Mouse (Mus musculus) kidney, adult 2 months (tissue): ENCODE measurements around the gene Prkch. TPM values are rescaled to one million over a fixed set of nuclear protein-coding genes. Genes with fewer than 3 reads are reported as not detected.

ENCODE experiments used
- DNase-seq: peaks from one replicate; pipeline ENCODE4 v3.0.0; 2021
- H3K27ac ChIP-seq: fragments of 200-500 bp; 2 replicates; pipeline ENCODE4 v1.5.1; 2012; ENCODE audit warnings: low read depth, low read length, control low read depth, inconsistent platforms; ENCODE audit not compliant: insufficient read depth
- H3K27me3 ChIP-seq: fragments of 200-500 bp; replicated peaks from 2 replicates; pipeline ENCODE4 v1.6.1; 2012; ENCODE audit warnings: mild to moderate bottlenecking, moderate library complexity, low read length, inconsistent platforms; ENCODE audit not compliant: control insufficient read depth, insufficient read depth
- H3K36me3 ChIP-seq: fragments of 200-500 bp; 2 replicates; pipeline ENCODE4 v1.6.1; 2012; ENCODE audit warnings: mild to moderate bottlenecking, moderate library complexity, low read length, inconsistent platforms; ENCODE audit not compliant: control insufficient read depth, insufficient read depth
- H3K4me1 ChIP-seq: fragments of 200-500 bp; 2 replicates; pipeline ENCODE4 v1.6.1; 2011; ENCODE audit warnings: low read length; ENCODE audit not compliant: control insufficient read depth, insufficient read depth
- H3K4me3 ChIP-seq: fragments of 200-500 bp; 2 replicates; pipeline ENCODE4 v1.5.1; 2011; ENCODE audit warnings: mild to moderate bottlenecking, low read depth, low read length, control low read depth; ENCODE audit not compliant: insufficient read depth
- CTCF ChIP-seq: fragments of 200-500 bp; conservative IDR thresholded peaks from 2 replicates; pipeline ENCODE4 v1.5.1; 2011; ENCODE audit warnings: low read depth, mild to moderate bottlenecking, control low read depth, low read length, moderate library complexity, mixed read lengths; ENCODE audit not compliant: insufficient read depth, insufficient read length
- POLR2A ChIP-seq: fragments of 200-500 bp; IDR thresholded peaks from one replicate; pipeline ENCODE4 v1.6.1; 2011; ENCODE audit warnings: low read depth, low read length, control low read depth
- WGBS: fragments of 180-500 bp; shearing (Covaris S2); methylation state at CpG from one replicate; pipeline ENCODE4 v1.1.7; 2018; 5-methylcytosine and 5-hydroxymethylcytosine counted together
- polyA plus RNA-seq: library from polyadenylated mRNA; depleted of rRNA; stranded (reverse); fragments of >200 nt; gene quantifications from 2 replicates; pipeline ENCODE4 v1.2.3, GENCODE M21; 2012

The Prkch gene
- polyA plus RNA-seq, 1 experiment: 9.5 TPM

DNA sequence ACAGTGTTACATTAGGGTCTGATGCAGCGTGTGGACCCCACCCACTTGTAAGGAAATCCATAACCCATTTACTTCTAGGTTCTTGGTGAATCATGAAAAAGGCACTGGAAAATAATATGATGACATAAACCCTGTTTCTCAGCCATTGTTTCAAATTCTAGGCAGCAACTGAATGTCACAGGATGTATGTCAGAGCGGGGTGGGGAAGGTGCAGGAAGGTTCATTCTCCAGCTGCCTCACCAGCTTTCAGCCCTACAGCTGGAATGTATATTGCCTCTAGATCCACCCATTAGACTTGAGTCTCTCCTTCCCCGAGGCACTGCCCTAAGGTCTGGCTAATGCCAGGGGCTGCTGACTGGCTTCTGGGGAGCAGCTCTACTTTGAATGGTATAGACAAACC is 78.8 kb downstream of the Prkch start:
- whole genome bisulfite sequencing: 74% methylated on average over 3 of the region's 3 CpGs
- H3K4me3 ChIP-seq: no peak overlapping the region
- TF ChIP-seq POLR2A (no peak), CTCF (no peak)
- H3K36me3 ChIP-seq: no peaks in the 10 kb centered on the region
- DNase-seq: no peak
- H3K27ac ChIP-seq: peak overlapping the region; percentile 16; the same call in 1 of the 2 replicates
- H3K27me3 ChIP-seq: no peaks in the 10 kb centered on the region
- H3K4me1 ChIP-seq: peaks cover 4% of the 10 kb centered on the region

DNA sequence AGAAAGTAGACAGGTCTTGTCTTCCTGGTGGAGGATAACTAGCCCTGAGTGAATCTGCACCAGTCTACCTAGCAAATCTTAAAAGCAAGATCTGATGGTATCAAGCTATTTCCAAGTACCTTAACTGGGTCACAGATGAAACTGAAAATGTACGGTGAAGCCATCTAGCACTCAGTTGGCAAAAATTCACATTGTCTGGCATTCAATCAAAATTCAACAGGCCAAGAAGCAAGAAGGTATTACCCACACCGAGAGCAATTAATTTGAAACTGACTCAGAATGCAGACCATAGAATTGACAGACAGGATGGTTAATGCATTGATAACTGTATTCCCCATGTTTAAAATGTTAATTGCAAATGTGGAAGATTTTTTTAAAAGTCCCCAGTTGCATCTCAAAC is 82.1 kb downstream of the Prkch start:
- DNase-seq: no peak
- peaks cover 4% of the 10 kb centered on the region for H3K4me1 ChIP-seq
- no peak overlapping the region for H3K27ac ChIP-seq
- H3K27me3 ChIP-seq: no peaks in the 10 kb centered on the region
- no peak for TF ChIP-seq POLR2A
- TF ChIP-seq CTCF: no peak
- 36% methylated on average over 2 of the region's 2 CpGs for WGBS
- H3K4me3 ChIP-seq: no peak overlapping the region
- H3K36me3 ChIP-seq: no peaks in the 10 kb centered on the region

DNA sequence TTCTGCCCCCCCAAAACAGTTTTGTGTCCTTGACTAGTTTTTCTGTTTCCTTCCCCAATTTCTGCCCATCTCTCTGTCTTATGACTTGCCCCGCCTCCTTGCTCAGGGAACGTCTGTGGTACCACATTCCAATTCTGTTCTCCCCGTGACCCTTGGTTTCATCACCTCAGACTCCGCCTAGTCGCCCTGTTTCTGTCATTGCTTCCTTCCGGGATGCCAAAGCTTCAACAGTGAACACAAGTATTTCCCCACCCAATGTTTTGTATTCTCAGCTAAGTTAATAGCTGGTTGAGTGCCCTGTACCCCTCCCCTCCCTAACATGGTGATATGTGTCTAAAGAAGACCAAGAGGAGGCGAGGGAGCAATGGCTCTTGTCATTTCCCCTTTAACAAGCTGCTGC is 83.0 kb downstream of the Prkch start:
- peaks cover 4% of the 10 kb centered on the region for H3K4me1 ChIP-seq
- DNase-seq: peak; percentile 77

DNA sequence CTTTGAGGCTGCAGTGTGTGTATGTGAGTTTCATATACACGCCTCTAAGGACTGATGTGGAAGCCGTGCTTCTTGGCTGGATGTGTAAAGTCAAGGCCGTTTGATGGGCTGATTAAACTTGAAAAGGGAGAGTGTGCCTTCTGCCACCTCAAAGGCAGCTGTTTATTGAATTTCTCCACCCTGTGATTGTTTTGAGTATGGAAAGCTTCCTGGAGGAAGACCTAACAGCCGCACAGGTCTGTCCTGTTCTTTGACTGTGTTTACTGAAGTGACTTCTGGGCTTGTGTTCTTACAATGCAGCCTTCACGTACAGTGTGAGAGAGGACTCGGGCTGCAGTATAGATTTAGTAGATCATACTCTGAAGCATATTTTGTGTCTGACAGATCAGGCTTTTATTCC is 86.1 kb downstream of the Prkch start:
- no peak for DNase-seq
- Histone ChIP-seq H3K4me3 (no peak overlapping the region), H3K36me3 (no peaks in the 10 kb centered on the region), H3K27me3 (no peaks in the 10 kb centered on the region), H3K4me1 (no peaks in the 10 kb centered on the region; the same call in 1 of the 2 replicates), H3K27ac (peak overlapping the region; percentile 86)
- WGBS: 74% methylated on average over 6 of the region's 6 CpGs
- no peak for TF ChIP-seq POLR2A
- TF ChIP-seq CTCF: no peak

More for the DNA sequence above, 83.0 kb downstream of the Prkch start:
- Histone ChIP-seq H3K27me3 (no peaks in the 10 kb centered on the region), H3K36me3 (no peaks in the 10 kb centered on the region), H3K27ac (no peak overlapping the region), H3K4me3 (no peak overlapping the region)
- TF ChIP-seq POLR2A (no peak), CTCF (no peak)
- WGBS: 64% methylated on average over 7 of the region's 7 CpGs

DNA sequence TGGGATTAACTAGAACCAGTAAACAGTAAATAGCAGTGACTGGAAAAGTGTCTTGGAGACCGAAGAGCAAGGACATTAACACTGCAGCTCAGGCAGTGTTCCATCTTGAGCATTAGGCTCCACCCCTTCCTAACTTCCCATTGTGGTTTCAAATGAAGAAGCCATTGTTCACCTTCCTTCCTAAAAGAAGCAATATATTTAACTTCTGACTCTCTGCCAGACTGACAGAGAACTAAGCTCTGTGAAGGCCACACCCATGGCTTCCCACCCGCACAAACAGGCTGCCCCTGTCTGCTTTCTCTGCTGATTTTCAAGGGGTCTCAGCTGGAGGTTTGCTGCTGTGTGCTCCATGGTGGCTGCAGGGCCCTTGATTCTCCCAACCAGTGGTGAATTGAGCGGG is 86.9 kb downstream of the Prkch start:
- H3K4me1 ChIP-seq: no peaks in the 10 kb centered on the region; the same call in 1 of the 2 replicates
- no peak overlapping the region for H3K4me3 ChIP-seq
- TF ChIP-seq POLR2A: no peak
- H3K36me3 ChIP-seq: no peaks in the 10 kb centered on the region
- WGBS: 72% methylated on average over 3 of the region's 3 CpGs
- peak; percentile 81 for DNase-seq
- H3K27me3 ChIP-seq: no peaks in the 10 kb centered on the region
- H3K27ac ChIP-seq: peak overlapping the region; percentile 89

DNA sequence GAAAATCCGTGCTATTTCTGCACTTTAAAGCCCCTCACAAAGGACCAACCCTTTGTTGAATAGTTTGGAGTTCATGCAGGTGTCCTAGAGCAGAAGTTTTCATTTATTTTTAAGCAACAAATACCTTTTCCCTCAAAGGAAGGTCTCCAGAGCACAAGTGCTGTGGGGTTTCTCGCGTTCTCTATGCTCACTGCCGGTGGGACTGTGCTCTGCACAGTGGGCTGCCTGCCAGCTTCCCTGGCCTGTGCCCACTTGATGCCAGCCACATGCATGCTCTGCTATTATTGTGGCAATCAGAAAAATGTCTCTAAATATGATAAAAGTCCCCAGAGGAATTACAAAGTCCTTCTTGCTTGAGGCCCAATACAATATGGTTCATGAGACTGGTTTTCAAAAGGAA is 87.4 kb downstream of the Prkch start:
- no peaks in the 10 kb centered on the region for H3K27me3 ChIP-seq
- no peak for TF ChIP-seq CTCF
- TF ChIP-seq POLR2A: no peak
- H3K4me3 ChIP-seq: no peak overlapping the region
- no peak for DNase-seq
- WGBS: 65% methylated on average over 4 of the region's 4 CpGs
- H3K36me3 ChIP-seq: no peaks in the 10 kb centered on the region
- peak overlapping the region; percentile 89 for H3K27ac ChIP-seq
- H3K4me1 ChIP-seq: no peaks in the 10 kb centered on the region; the same call in 1 of the 2 replicates

DNA sequence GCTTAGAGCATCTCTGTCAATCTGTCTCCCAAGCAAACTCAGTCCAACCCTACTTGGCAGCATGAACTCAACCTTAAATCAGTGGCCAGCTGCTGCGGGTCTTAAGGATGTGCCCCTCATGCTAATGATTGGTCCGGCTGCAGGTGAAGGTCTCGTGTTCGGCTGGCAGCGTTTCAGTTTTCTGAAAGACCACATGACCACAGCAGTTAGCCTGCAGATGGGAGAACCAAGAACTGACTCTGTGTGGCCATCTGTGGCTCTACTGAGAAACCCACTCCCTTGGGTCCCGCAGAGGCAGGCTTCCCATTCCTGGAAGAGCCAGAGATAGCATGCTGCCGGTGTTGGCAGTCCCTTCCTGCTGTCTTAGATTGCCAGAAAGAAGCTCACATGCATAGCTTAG is 89.2 kb downstream of the Prkch start:
- DNase-seq: no peak
- no peak for TF ChIP-seq POLR2A
- TF ChIP-seq CTCF: no peak
- no peaks in the 10 kb centered on the region for H3K36me3 ChIP-seq
- no peaks in the 10 kb centered on the region; the same call in 1 of the 2 replicates for H3K4me1 ChIP-seq
- no peak overlapping the region for H3K27ac ChIP-seq
- H3K4me3 ChIP-seq: no peak overlapping the region
- H3K27me3 ChIP-seq: no peaks in the 10 kb centered on the region
- 72% methylated on average over 7 of the region's 7 CpGs for WGBS

DNA sequence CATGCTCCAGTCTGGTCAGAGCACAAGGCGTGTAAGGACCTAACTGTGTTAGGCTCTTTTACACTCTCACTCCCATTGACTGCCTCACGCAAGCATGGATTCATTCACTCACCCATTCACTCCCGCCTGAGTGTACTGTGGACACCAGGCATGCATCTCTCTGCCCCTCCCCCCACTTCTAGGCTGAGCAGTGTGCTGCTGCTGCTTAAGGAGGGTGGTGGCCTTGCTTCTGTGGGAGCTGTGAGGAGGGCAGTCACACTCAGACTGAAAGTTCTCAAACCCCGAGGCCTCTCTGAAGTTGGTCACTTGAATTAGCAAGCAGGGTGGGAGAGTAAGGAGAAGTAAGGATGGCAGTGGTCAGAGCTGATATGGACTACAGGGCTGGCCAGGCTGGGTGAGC is 90.6 kb downstream of the Prkch start:
- TF ChIP-seq CTCF (no peak), POLR2A (no peak)
- WGBS: 62% methylated on average over 4 of the region's 4 CpGs
- H3K4me3 ChIP-seq: no peak overlapping the region

More for the DNA sequence above, 90.6 kb downstream of the Prkch start:
- H3K36me3 ChIP-seq: no peaks in the 10 kb centered on the region
- DNase-seq: no peak
- H3K27ac ChIP-seq: no peak overlapping the region
- no peaks in the 10 kb centered on the region; the same call in 1 of the 2 replicates for H3K4me1 ChIP-seq
- no peaks in the 10 kb centered on the region for H3K27me3 ChIP-seq
